Mouse (Mus musculus) myocyte (in vitro differentiated cells): ENCODE data around the gene Bco2.

Experiments
- CEBPB ChIP-seq: IDR thresholded peaks from 2 replicates; pipeline ENCODE4 v1.6.1; 2011; ENCODE audit warnings: mild to moderate bottlenecking, moderate library complexity; ENCODE audit not compliant: poor library complexity, insufficient read depth, severe bottlenecking
- USF1 ChIP-seq: IDR thresholded peaks from one replicate; pipeline ENCODE4 v1.6.1; 2011; ENCODE audit warnings: low read depth, mild to moderate bottlenecking, control low read depth, moderate library complexity

DNA sequence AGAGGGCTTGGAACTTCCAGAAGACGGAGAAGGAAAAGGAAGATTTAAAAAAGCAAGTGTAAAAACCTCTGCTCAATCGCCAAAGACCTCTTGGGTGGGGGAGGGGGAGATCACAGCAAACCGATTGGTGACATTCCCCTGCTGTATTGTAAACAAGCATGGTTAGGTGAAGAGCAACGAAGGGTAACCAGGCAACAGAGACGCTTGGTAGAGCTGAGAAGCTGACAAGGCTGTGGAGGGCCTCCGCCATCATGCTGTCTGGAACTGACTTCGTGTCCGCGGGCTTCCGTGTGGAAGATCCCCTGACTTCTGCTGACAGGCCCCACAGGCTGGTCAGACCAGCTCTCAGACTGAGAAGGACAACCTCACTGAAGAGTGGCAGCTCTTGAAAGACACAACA, 69.5 kb downstream of the Bco2 start:
- no peak for TF ChIP-seq CEBPB
- no peak for TF ChIP-seq USF1
